Mouse (Mus musculus): ENCODE data around the gene Ank3.

Gene Ank3

DNA sequence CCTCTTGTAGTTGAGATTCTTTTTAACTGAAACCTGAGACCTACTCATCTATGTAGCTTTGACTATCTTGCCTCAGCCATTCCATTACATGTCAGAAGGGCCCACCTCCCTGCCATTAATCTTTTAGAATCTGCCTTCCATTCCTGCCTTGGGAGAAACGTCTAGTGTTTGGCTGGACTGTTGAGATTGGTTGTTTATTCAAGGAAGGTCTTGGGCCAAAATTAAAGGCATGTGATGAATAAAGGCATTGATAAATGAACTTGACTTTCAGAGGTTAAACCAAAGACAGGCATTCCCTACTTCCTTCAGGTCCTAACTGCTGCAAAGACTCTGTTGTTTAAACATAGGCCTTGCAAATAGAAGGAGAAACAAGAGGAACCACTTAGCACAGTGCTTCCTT lies 271.9 kb downstream of the Ank3 start:
- no peak for DNase-seq (ENCODE audit: low read depth)

GRCm38 (mm10) chr10:69670959-69671358 lies 272.4 kb downstream of the Ank3 start:
- DNase-seq (ENCODE audit: low read depth): no peak

DNA sequence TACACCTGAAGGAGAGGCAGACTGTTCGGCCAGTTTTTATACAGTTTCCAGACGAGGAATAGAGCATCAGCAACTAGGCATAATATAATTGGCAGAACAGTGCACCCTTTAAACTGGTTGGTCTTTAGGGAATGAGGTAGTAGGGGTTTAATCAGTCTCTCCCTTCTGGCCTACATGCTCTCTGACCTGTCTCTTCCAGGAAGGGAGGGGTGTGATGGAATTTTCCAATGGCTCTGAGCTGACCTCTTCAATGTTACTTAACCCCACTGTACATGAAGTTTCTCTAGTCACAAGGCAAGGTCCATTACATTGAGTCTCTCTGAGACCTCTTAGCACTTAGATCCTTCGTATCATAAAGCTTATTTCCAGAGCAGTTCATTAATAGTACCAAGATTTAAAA lies 272.9 kb downstream of the Ank3 start:
- no peak for DNase-seq (ENCODE audit: low read depth)

DNA sequence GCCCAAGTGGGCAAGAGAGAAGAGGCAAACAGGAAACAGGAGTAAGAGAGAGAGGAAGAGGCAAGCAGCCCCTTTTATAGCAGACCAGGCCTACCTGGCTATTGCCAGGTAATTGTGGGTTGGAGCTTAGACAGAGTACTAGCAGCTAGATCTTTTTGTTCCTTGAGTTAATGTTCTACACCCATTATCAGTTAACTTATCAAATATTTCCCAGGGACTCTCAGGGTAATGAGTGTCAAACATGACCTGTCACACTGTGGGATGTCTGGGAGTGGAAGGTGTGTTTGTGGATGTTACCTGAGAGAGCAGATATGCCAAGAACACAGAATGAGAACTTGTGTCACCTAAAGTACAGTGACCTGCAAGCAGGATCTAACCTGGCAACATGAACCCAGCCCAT lies 274.0 kb downstream of the Ank3 start:
- DNase-seq (ENCODE audit: low read depth): no peak

DNA sequence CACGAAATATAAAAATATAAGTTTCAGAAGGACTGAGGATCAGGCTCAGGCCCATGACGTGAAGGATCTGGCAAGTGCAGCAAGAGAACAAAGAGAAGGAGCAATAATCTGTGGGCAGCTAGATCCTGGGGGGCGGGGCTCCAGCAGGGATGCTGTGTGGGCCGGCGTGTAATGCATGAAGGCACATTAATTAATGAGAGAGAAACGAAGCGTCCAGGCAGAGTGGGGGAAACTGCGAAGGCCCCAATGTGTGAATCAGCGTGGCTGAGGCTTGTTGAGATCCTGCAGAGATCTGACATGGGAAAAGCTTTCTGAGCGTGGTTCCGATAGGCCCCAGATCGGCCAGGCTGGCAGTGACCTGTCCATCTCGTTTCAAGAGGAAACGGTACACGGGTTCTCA lies 279.7 kb downstream of the Ank3 start:
- no peak for DNase-seq (ENCODE audit: low read depth)

DNA sequence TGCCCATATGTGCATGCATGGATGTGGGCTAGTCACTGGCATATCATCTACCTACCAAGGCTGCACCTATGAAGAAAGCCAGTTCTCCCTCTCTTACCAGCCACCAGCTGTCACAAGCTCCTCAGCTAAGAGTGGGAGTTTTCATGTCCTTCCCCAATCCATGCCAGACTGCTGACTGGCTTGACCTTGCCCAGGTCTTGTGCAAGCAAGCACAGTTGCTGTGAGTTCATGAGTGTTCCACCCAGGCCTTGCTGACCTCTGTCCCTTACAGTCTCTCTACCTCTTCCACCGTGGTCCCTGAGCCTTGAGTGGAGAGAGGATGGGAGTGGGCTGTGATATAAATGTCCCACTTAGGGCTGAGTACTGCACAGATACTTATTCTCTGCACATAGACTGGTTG lies 287.8 kb downstream of the Ank3 start:
- no peak for DNase-seq (ENCODE audit: low read depth)

- DNase-seq (ENCODE audit: low read depth): no peak
Measured at GRCm38 (mm10) chr10:69689096-69689495, 290.5 kb downstream of the Ank3 start.

DNA sequence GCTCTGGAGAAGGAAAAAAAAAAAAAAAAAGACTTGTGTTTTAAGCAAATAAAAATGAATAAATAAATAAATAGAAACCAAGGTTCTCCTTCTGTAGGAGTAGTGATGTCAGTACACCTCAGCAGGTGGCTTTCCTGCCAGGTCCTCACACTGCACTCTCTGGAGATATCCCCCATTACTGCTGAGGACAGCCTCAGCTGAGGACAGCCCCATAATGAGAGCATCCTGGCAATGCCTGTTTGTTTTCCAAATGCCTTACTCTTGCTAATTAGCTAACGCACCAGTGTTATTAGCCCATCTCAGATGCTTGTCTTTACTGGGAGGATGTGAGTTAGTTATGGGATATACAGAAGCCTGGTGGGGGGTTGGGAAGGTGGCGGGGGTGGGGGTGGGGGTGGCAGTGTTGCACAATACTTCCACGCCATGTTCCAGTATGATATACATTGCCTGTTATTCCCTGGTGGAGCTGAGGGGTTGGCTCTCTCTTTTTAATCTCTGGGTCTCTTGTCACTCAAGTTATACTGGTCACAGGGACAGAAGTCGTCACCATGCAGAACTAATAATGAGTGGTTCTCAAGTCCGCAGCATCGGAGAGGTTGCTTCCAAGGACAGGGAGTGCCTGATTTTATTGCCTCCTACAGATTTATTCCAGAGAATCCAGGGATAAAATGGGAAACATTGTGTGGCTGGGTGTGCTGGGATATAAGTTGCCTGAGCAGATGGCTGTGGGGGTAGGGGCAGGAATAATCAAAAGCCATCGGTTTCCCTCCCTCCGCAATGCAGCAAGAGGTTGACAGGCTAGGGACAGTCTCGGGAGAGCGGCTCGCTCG lies 291.8 kb downstream of the Ank3 start:
- DNase-seq (ENCODE audit: low read depth): no peak

GRCm38 (mm10) chr10:69690961-69691451 lies 292.4 kb downstream of the Ank3 start:
- no peak for DNase-seq (ENCODE audit: low read depth)

- DNase-seq (ENCODE audit: low read depth): no peak
Measured at GRCm38 (mm10) chr10:69696019-69696418, 297.4 kb downstream of the Ank3 start.

- DNase-seq (ENCODE audit: low read depth): no peak
Measured at GRCm38 (mm10) chr10:69698699-69699098, 300.1 kb downstream of the Ank3 start.

DNA sequence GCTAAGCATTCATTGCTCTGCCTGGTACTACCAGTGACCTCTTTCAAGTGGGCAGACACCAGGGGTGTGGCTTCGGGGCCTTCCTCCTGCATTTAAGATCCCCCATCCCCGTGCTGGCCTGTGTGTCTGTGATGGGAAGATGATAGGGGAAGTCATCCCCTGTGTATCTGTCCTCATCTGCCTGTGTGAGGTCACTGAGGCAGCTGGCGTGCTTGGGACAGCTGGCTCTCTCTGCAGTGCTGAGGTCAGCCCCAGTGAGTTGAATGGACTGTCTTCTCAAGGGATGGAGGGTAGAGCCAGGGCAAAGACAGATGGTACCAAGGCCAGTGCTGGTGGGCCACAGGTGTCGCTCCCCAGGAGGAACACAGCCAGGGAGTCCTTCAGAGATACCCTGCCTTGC lies 302.7 kb downstream of the Ank3 start:
- no peak for DNase-seq (ENCODE audit: low read depth)

DNA sequence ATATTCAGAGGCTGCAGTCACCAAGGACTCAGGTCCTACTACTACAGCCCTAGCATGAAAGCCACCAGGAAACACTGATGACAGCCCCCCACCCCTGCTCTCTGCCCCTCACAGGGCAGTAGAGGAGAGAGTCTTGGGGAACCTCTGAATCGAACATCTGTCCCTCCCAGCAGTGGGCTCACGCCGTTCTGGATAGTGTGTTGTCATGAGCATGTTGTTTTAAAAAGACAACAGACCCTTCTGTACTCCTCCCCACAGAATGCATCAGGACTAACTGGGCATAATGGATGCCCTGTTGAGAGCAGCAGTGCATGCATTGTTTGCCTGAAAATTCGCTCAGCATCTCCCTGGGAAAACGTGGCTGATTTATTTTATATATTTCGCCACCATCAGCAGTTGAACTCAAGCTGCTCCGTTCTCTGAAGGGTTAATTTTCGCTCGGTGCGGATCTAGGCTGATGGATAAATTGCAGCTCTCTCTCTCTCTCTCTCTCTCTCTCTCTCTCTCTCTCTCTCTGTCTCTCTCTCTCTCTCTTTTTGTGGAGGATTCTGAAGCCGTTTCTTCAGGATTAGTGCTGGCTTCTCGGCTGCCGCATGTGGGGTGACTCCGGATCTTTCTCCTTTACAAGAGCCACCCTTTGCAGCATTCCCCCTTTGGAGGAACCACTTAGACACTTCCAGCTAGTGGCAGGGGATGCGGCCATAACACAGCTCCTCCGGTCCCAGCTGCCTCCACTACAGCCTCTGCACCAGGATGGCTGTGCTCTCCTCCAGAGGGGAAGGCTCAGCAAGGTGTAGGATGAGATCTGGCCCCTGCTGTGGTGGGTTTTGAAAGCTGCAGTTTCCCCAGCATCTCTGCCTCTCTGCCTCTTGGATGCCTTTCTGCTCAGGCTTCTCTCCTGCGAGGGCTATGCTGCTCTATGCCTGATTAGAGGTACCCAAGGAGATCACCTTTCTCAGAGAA lies 307.5 kb downstream of the Ank3 start:
- no peak for DNase-seq (ENCODE audit: low read depth)

GRCm38 (mm10) chr10:69706851-69707788 lies 308.5 kb downstream of the Ank3 start:
- DNase-seq (ENCODE audit: low read depth): no peak

GRCm38 (mm10) chr10:69707844-69708550 lies 309.4 kb downstream of the Ank3 start:
- DNase-seq (ENCODE audit: low read depth): no peak

- no peak for DNase-seq (ENCODE audit: low read depth)
Measured at GRCm38 (mm10) chr10:69709631-69710030, 311.1 kb downstream of the Ank3 start.

DNA sequence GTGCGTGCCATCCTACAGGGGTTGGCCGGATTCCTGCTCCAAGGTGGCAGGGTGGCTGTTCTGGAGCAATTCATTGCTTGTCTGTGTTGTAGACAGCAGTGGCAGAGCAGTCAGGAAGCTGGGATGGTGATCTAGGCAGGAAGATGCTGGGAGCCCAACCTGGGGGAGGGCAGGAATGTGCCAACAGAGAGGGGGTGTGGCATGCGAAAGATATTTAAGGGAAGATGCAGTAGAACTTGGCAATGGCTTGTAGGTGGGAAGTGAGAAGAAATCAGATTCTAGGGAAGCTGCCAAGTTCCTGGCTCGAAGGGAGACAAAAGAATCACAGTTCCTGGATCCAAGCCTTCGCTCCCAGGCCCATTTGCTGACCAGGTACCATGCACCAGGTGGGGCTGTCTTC lies 312.2 kb downstream of the Ank3 start:
- no peak for DNase-seq (ENCODE audit: low read depth)

DNA sequence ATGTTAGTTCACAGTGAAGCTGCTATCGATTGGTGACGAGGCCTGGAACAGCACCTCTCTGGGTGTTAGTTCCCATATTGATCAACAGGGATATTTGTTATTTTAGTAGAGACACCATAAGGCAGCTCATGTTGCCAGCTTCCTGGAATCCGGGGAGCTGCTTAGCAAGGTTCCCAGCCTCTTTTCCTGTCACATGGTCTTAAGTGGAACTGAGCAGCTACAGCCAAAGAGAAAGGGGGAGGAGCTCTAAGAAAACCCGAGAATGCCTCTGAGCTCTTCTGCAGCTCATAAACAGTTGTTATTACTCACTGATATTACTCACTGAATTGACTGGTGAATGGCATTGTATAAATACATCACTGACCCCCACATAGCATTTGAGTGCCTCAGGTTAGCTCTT lies 318.3 kb downstream of the Ank3 start:
- DNase-seq (ENCODE audit: low read depth): no peak

GRCm38 (mm10) chr10:69719421-69719820 lies 320.8 kb downstream of the Ank3 start:
- DNase-seq (ENCODE audit: low read depth): no peak

DNA sequence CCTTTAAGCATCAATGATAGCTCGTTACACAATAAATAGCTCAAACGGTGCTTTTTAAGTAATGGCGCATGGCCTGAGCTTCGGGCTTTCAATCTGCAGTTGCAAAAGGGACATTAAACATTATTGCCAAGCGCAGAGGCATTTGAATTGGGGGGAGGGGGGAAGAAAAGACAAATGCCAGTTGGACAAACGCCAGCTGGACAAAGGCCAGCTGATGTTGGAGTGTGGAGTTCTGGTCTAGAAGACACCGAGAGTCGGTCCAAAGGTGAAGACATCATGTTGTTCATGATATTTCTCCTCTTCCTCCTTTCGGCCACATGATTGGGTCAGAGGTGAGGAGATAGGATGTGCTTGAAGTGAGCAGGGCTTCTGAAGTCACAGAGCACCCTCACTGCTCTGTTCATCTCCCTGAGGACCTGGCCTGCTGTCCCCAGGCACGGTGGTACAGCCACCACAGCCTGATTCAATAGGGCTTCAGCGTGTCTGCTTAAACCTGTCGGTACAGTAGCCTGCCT lies 321.4 kb downstream of the Ank3 start:
- DNase-seq (ENCODE audit: low read depth): no peak

DNA sequence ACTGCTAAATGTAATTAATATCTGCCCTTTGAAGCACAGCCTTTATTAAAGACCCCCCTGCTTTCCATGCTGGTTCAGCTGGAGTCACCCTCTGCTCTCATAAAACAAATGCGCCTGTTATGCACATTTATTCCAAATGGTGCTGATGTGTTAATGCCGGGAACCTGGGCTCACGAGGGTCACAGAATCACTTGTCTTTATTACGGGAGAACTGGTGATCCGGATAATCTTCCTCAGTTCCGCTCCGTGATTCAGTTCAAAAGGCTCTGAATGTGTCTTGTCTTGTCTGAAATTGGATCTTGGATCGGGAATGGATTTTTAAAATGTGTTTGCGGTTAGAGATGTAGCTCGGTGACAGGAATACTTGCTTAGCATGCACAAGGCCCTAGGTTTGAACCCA lies 321.9 kb downstream of the Ank3 start:
- no peak for DNase-seq (ENCODE audit: low read depth)
